Mouse (Mus musculus): Measurements from ENCODE around the gene Npas2. TPM values are rescaled to one million over a fixed set of nuclear protein-coding genes. Genes with fewer than 3 reads are reported as not detected.

The Npas2 gene
- total RNA-seq, 2 experiments from 2014 or later: not detected

- ATAC-seq (replicated peaks; ENCODE audit: low FRiP score, poor library complexity, severe bottlenecking): no peak
Measured at GRCm38 (mm10) chr1:39318870-39319269, 125.3 kb downstream of the Npas2 start.

GRCm38 (mm10) chr1:39321954-39322353 is 128.4 kb downstream of the Npas2 start:
- ATAC-seq (replicated peaks; ENCODE audit: low FRiP score, poor library complexity, severe bottlenecking): no peak

GRCm38 (mm10) chr1:39325228-39325627 is 131.7 kb downstream of the Npas2 start:
- no peak for ATAC-seq (replicated peaks; ENCODE audit: low FRiP score, poor library complexity, severe bottlenecking)

- ATAC-seq (replicated peaks; ENCODE audit: low FRiP score, poor library complexity, severe bottlenecking): no peak
Measured at GRCm38 (mm10) chr1:39327546-39327945, 134.0 kb downstream of the Npas2 start.

GRCm38 (mm10) chr1:39330857-39331594 is 137.5 kb downstream of the Npas2 start:
- no peak for ATAC-seq (replicated peaks; ENCODE audit: low FRiP score, poor library complexity, severe bottlenecking)

- ATAC-seq (replicated peaks; ENCODE audit: low FRiP score, poor library complexity, severe bottlenecking): no peak
Measured at GRCm38 (mm10) chr1:39332456-39332855, 138.9 kb downstream of the Npas2 start.

- ATAC-seq (replicated peaks; ENCODE audit: low FRiP score, poor library complexity, severe bottlenecking): no peak
Measured at GRCm38 (mm10) chr1:39335561-39336196, 142.1 kb downstream of the Npas2 start.

- no peak for ATAC-seq (replicated peaks; ENCODE audit: low FRiP score, poor library complexity, severe bottlenecking)
Measured at GRCm38 (mm10) chr1:39336788-39337187, 143.3 kb downstream of the Npas2 start.

GRCm38 (mm10) chr1:39338831-39339230 is 145.3 kb downstream of the Npas2 start:
- no peak for ATAC-seq (replicated peaks; ENCODE audit: low FRiP score, poor library complexity, severe bottlenecking)

- ATAC-seq (replicated peaks; ENCODE audit: low FRiP score, poor library complexity, severe bottlenecking): no peak
Measured at GRCm38 (mm10) chr1:39339455-39339854, 145.9 kb downstream of the Npas2 start.

- no peak for ATAC-seq (replicated peaks; ENCODE audit: low FRiP score, poor library complexity, severe bottlenecking)
Measured at GRCm38 (mm10) chr1:39340156-39340555, 146.6 kb downstream of the Npas2 start.

GRCm38 (mm10) chr1:39340647-39341046 is 147.1 kb downstream of the Npas2 start:
- no peak for ATAC-seq (replicated peaks; ENCODE audit: low FRiP score, poor library complexity, severe bottlenecking)

- ATAC-seq (replicated peaks; ENCODE audit: low FRiP score, poor library complexity, severe bottlenecking): no peak
Measured at GRCm38 (mm10) chr1:39341807-39342206, 148.3 kb downstream of the Npas2 start.

- ATAC-seq (replicated peaks; ENCODE audit: low FRiP score, poor library complexity, severe bottlenecking): no peak
Measured at GRCm38 (mm10) chr1:39343242-39343641, 149.7 kb downstream of the Npas2 start.

GRCm38 (mm10) chr1:39344981-39345600 is 151.6 kb downstream of the Npas2 start:
- no peak for ATAC-seq (replicated peaks; ENCODE audit: low FRiP score, poor library complexity, severe bottlenecking)

GRCm38 (mm10) chr1:39349001-39349400 is 155.5 kb downstream of the Npas2 start:
- no peak for ATAC-seq (replicated peaks; ENCODE audit: low FRiP score, poor library complexity, severe bottlenecking)

GRCm38 (mm10) chr1:39349427-39349826 is 155.9 kb downstream of the Npas2 start:
- ATAC-seq (replicated peaks; ENCODE audit: low FRiP score, poor library complexity, severe bottlenecking): no peak

- no peak for ATAC-seq (replicated peaks; ENCODE audit: low FRiP score, poor library complexity, severe bottlenecking)
Measured at GRCm38 (mm10) chr1:39361754-39362514, 168.4 kb downstream of the Npas2 start.

GRCm38 (mm10) chr1:39362515-39362893 is 169.0 kb downstream of the Npas2 start:
- ATAC-seq (replicated peaks; ENCODE audit: low FRiP score, poor library complexity, severe bottlenecking): no peak

- no peak for ATAC-seq (replicated peaks; ENCODE audit: low FRiP score, poor library complexity, severe bottlenecking)
Measured at GRCm38 (mm10) chr1:39365562-39365961, 172.0 kb downstream of the Npas2 start.

Measured in erythroid progenitor cell, adult 5-6 weeks (primary cell).